Mouse (Mus musculus) cerebellum, adult (tissue): Measurements from ENCODE around the gene Mmp14.

Source experiments
- ATAC-seq: cut with Nextera tagmentation; 2 replicates; pipeline ENCODE4 v1.9.2; 2017; ENCODE audit warnings: mild to moderate bottlenecking, moderate library complexity, mixed read lengths; ENCODE audit not compliant: insufficient number of reproducible peaks, low FRiP score, low TSS enrichment

The Mmp14 gene

GRCm38 (mm10) chr14:54464293-54465005 is 33.0 kb downstream of the Mmp14 start:
- peak; percentile 57 for ATAC-seq

- ATAC-seq, result no peak
Measured at GRCm38 (mm10) chr14:54471467-54471866, 40.1 kb downstream of the Mmp14 start.

- no peak for ATAC-seq
Measured at GRCm38 (mm10) chr14:54472671-54473070, 41.3 kb downstream of the Mmp14 start.

GRCm38 (mm10) chr14:54474744-54475143 is 43.3 kb downstream of the Mmp14 start:
- ATAC-seq, result no peak

GRCm38 (mm10) chr14:54475941-54476844 is 44.8 kb downstream of the Mmp14 start, which contains the start of gene Rem2:
Gene Rem2 (plus strand): TSS chr14:54476100.
- peak; percentile 86 for ATAC-seq

GRCm38 (mm10) chr14:54477172-54477909 is 45.9 kb downstream of the Mmp14 start:
- ATAC-seq, result no peak

GRCm38 (mm10) chr14:54479451-54479920 is 48.1 kb downstream of the Mmp14 start:
- ATAC-seq, result no peak

- no peak for ATAC-seq
Measured at GRCm38 (mm10) chr14:54480673-54481072, 49.3 kb downstream of the Mmp14 start.

GRCm38 (mm10) chr14:54481402-54481801 is 50.0 kb downstream of the Mmp14 start:
- no peak for ATAC-seq

- no peak for ATAC-seq
Measured at GRCm38 (mm10) chr14:54482498-54482897, 51.1 kb downstream of the Mmp14 start.

GRCm38 (mm10) chr14:54485899-54486298 is 54.5 kb downstream of the Mmp14 start:
- ATAC-seq, result no peak

- ATAC-seq, result no peak
Measured at GRCm38 (mm10) chr14:54487732-54488131, 56.3 kb downstream of the Mmp14 start.

- no peak for ATAC-seq
Measured at GRCm38 (mm10) chr14:54488350-54488749, 56.9 kb downstream of the Mmp14 start.

- no peak for ATAC-seq
Measured at GRCm38 (mm10) chr14:54492345-54493131, 61.1 kb downstream of the Mmp14 start.

GRCm38 (mm10) chr14:54493236-54493635 is 61.8 kb downstream of the Mmp14 start:
- no peak for ATAC-seq

GRCm38 (mm10) chr14:54494234-54494633 is 62.8 kb downstream of the Mmp14 start:
- ATAC-seq, result peak; percentile 88; the same call in 1 of the 2 replicates
